Mouse (Mus musculus) midbrain, embryonic 15.5 days (tissue): ENCODE results near the gene Hmg20a. TPM values are rescaled to one million over a fixed set of nuclear protein-coding genes. Genes with fewer than 3 reads are reported as not detected.

Source experiments
- ATAC-seq: fragments of 200-750 bp; cut with Nextera tagmentation; replicated peaks from 2 replicates; pipeline ENCODE4 v1.8.0; 2017; ENCODE audit warnings: moderate TSS enrichment
- H3K27ac ChIP-seq: fragments of 300-500 bp; sonication (generic); 2 replicates; pipeline ENCODE4 v1.5.1; 2015; ENCODE audit warnings: mild to moderate bottlenecking, inconsistent platforms
- H3K27me3 ChIP-seq: fragments of 300-500 bp; sonication (generic); replicated peaks from 2 replicates; pipeline ENCODE4 v1.6.1; 2015; ENCODE audit warnings: inconsistent platforms
- H3K36me3 ChIP-seq: fragments of 300-500 bp; sonication (generic); replicated peaks from 2 replicates; pipeline ENCODE4 v1.6.1; 2015; ENCODE audit warnings: inconsistent platforms
- H3K4me1 ChIP-seq: fragments of 300-500 bp; sonication (generic); 2 replicates; pipeline ENCODE4 v1.6.1; 2015; ENCODE audit warnings: inconsistent platforms
- H3K4me2 ChIP-seq: fragments of 300-500 bp; sonication (generic); 2 replicates; pipeline ENCODE4 v1.6.1; 2015; ENCODE audit warnings: inconsistent platforms, mild to moderate bottlenecking, moderate library complexity
- H3K4me3 ChIP-seq: fragments of 300-500 bp; sonication (generic); 2 replicates; pipeline ENCODE4 v1.5.1; 2015; ENCODE audit warnings: mild to moderate bottlenecking, inconsistent platforms
- H3K9ac ChIP-seq: fragments of 300-500 bp; sonication (generic); 2 replicates; pipeline ENCODE4 v1.6.1; 2015; ENCODE audit warnings: mild to moderate bottlenecking, inconsistent platforms
- H3K9me3 ChIP-seq: fragments of 300-500 bp; sonication (generic); 2 replicates; pipeline ENCODE4 v1.6.1; 2016; ENCODE audit warnings: inconsistent platforms
- WGBS: fragments of 180-500 bp; shearing (Covaris S2); methylation state at CpG from one replicate; pipeline ENCODE4 v1.1.7; 2015; ENCODE audit warnings: mixed read lengths; 5-methylcytosine and 5-hydroxymethylcytosine counted together
- polyA plus RNA-seq: library from polyadenylated mRNA; unstranded; fragments of >200 nt; fragmentation: Nextera tagmentation; extraction: Ambion mirVana; gene quantifications from 2 replicates; pipeline ENCODE4 v1.2.1, GENCODE M21; 2015

Hmg20a gene
- polyA plus RNA-seq, 1 experiment from 2014 or later = 97.0 TPM

DNA sequence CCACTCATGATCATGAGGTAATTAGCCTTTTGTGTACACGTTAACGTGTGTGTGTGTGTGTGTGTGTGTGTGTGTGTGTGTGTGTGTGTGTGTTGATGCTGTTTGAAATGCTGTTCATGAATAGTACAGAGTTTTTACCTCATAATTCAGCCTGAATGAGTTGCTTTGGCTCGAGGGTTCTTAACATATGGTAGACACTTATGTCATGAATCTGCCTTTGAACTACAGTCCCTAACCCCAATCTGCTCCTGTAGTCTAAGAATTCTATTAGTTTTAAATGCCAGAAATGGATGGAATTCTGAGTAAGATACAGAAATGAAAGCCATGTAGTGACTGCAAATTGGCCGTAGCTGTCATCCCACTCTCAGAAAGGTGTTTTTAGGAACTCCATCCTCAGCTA, 64.2 kb downstream of the Hmg20a start:
- no peak overlapping the region for H3K4me3 ChIP-seq
- H3K36me3 ChIP-seq = peaks cover 5% of the 10 kb centered on the region; the same call in 1 of the 2 replicates
- no peak overlapping the region for H3K27ac ChIP-seq
- no peaks in the 10 kb centered on the region for H3K4me1 ChIP-seq
- H3K27me3 ChIP-seq = no peaks in the 10 kb centered on the region
- no peak overlapping the region for H3K9ac ChIP-seq
- no peak overlapping the region for H3K4me2 ChIP-seq
- no peaks in the 10 kb centered on the region for H3K9me3 ChIP-seq
- WGBS = 93% methylated on average over 4 of the region's 4 CpGs
- ATAC-seq = no peak

- no peak overlapping the region for H3K4me2 ChIP-seq
- no peak overlapping the region for H3K27ac ChIP-seq
- no peak overlapping the region for H3K9ac ChIP-seq
- ATAC-seq = no peak
- H3K36me3 ChIP-seq = peaks cover 17% of the 10 kb centered on the region
- WGBS = 77% methylated on average over 1 of the region's 1 CpGs
- H3K27me3 ChIP-seq = no peaks in the 10 kb centered on the region
- no peak overlapping the region for H3K4me3 ChIP-seq
- H3K9me3 ChIP-seq = no peaks in the 10 kb centered on the region
- no peaks in the 10 kb centered on the region for H3K4me1 ChIP-seq
These were observed 67.0 kb downstream of the Hmg20a start for GRCm38 (mm10) chr9:56485423-56485822.

- no peak overlapping the region for H3K9ac ChIP-seq
- H3K36me3 ChIP-seq = peaks cover 25% of the 10 kb centered on the region
- no peaks in the 10 kb centered on the region for H3K27me3 ChIP-seq
- WGBS = 93% methylated on average over 3 of the region's 3 CpGs
- no peak overlapping the region for H3K4me2 ChIP-seq
- H3K4me1 ChIP-seq = no peaks in the 10 kb centered on the region
- no peak overlapping the region for H3K4me3 ChIP-seq
- no peaks in the 10 kb centered on the region for H3K9me3 ChIP-seq
- ATAC-seq = no peak
- H3K27ac ChIP-seq = no peak overlapping the region
These were observed 67.7 kb downstream of the Hmg20a start for GRCm38 (mm10) chr9:56486158-56486557.

GRCm38 (mm10) chr9:56487651-56488050, 69.2 kb downstream of the Hmg20a start:
- no peak overlapping the region for H3K27ac ChIP-seq
- no peaks in the 10 kb centered on the region for H3K9me3 ChIP-seq
- peaks cover 28% of the 10 kb centered on the region for H3K36me3 ChIP-seq
- H3K4me3 ChIP-seq = no peak overlapping the region
- H3K4me2 ChIP-seq = no peak overlapping the region
- ATAC-seq = no peak
- no peak overlapping the region for H3K9ac ChIP-seq
- no peaks in the 10 kb centered on the region for H3K27me3 ChIP-seq
- 95% methylated on average over 3 of the region's 3 CpGs for WGBS
- no peaks in the 10 kb centered on the region for H3K4me1 ChIP-seq

GRCm38 (mm10) chr9:56492391-56492790, 74.0 kb downstream of the Hmg20a start:
- no peak overlapping the region for H3K27ac ChIP-seq
- no peak overlapping the region for H3K4me2 ChIP-seq
- peaks cover 28% of the 10 kb centered on the region for H3K36me3 ChIP-seq
- H3K9ac ChIP-seq = no peak overlapping the region
- H3K9me3 ChIP-seq = no peaks in the 10 kb centered on the region
- H3K4me1 ChIP-seq = peaks cover 8% of the 10 kb centered on the region; the same call in 1 of the 2 replicates
- no peak overlapping the region for H3K4me3 ChIP-seq
- no peaks in the 10 kb centered on the region for H3K27me3 ChIP-seq
- WGBS = 55% methylated on average over 3 of the region's 3 CpGs
- no peak for ATAC-seq

GRCm38 (mm10) chr9:56492916-56493315, 74.5 kb downstream of the Hmg20a start:
- H3K9me3 ChIP-seq = no peaks in the 10 kb centered on the region
- no peak overlapping the region for H3K9ac ChIP-seq
- peaks cover 8% of the 10 kb centered on the region; the same call in 1 of the 2 replicates for H3K4me1 ChIP-seq
- no peak overlapping the region for H3K4me2 ChIP-seq
- 55% methylated on average over 1 of the region's 1 CpGs for WGBS
- no peak for ATAC-seq
- H3K4me3 ChIP-seq = no peak overlapping the region
- H3K27me3 ChIP-seq = no peaks in the 10 kb centered on the region
- H3K27ac ChIP-seq = no peak overlapping the region
- H3K36me3 ChIP-seq = peaks cover 28% of the 10 kb centered on the region

DNA sequence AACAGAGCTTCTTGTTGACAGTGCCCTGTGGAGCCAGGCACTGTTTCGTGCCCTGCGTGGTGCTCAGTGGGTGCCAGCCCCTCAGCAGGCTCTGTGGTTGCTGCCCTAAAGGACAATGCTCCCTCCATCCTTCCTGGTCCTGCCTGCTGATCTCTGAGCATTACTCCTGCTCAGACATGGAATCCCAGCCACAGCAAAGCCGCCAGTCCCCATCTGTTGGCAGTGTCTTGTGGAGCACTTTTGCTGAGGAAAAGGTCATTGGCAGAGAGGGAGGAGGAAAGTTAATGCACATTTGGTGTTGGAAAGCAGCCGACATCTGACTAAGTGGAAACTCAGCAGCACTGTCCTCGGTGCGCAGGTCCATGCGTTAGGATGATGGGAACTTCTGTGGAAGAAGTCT, 76.7 kb downstream of the Hmg20a start:
- Histone ChIP-seq H3K9ac (no peak overlapping the region), H3K4me2 (no peak overlapping the region), H3K4me1 (peaks cover 8% of the 10 kb centered on the region; the same call in 1 of the 2 replicates), H3K9me3 (no peaks in the 10 kb centered on the region), H3K36me3 (peaks cover 19% of the 10 kb centered on the region; the same call in 1 of the 2 replicates), H3K27me3 (no peaks in the 10 kb centered on the region), H3K27ac (no peak overlapping the region), H3K4me3 (no peak overlapping the region)
- 36% methylated on average over 7 of the region's 7 CpGs for WGBS
- no peak for ATAC-seq

- Histone ChIP-seq H3K4me3 (no peak overlapping the region), H3K27me3 (no peaks in the 10 kb centered on the region), H3K4me1 (peaks cover 8% of the 10 kb centered on the region; the same call in 1 of the 2 replicates), H3K4me2 (no peak overlapping the region), H3K9me3 (no peaks in the 10 kb centered on the region), H3K36me3 (peaks cover 12% of the 10 kb centered on the region; the same call in 1 of the 2 replicates), H3K27ac (no peak overlapping the region), H3K9ac (no peak overlapping the region)
- no peak for ATAC-seq
- 41% methylated on average over 5 of the region's 5 CpGs for WGBS
These were observed 77.4 kb downstream of the Hmg20a start for GRCm38 (mm10) chr9:56495795-56496232.

DNA sequence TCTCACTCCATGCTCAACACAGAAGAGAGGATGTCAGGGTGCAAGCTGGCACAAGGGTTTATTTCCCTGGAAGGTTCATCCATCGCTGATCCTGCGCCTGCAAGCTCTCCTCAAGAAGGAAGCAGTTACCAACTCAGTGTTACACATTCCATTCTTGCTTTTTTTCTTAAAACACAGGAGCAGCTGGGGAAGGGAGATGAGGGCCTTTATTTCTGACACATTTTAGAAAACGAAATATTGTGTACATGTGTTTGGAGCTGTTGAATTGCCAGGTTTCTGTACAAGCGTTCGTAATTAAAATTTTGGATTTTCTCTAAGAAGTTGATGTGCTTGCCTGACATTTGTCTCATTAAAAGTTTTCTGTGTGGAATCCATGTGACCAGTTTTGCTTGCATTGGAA, 78.2 kb downstream of the Hmg20a start:
- ATAC-seq = no peak
- 93% methylated on average over 5 of the region's 5 CpGs for WGBS
- no peak overlapping the region for H3K27ac ChIP-seq
- H3K4me3 ChIP-seq = no peak overlapping the region
- peaks cover 9% of the 10 kb centered on the region for H3K4me1 ChIP-seq
- H3K27me3 ChIP-seq = no peaks in the 10 kb centered on the region
- no peaks in the 10 kb centered on the region for H3K9me3 ChIP-seq
- no peak overlapping the region for H3K4me2 ChIP-seq
- H3K36me3 ChIP-seq = peaks cover 5% of the 10 kb centered on the region; the same call in 1 of the 2 replicates
- no peak overlapping the region for H3K9ac ChIP-seq

- no peak overlapping the region for H3K4me2 ChIP-seq
- no peak for ATAC-seq
- H3K27ac ChIP-seq = no peak overlapping the region
- no peak overlapping the region for H3K4me3 ChIP-seq
- H3K9me3 ChIP-seq = no peaks in the 10 kb centered on the region
- H3K27me3 ChIP-seq = no peaks in the 10 kb centered on the region
- no peaks in the 10 kb centered on the region; the same call in 1 of the 2 replicates for H3K36me3 ChIP-seq
- H3K9ac ChIP-seq = no peak overlapping the region
- 78% methylated on average over 5 of the region's 5 CpGs for WGBS
- H3K4me1 ChIP-seq = peaks cover 16% of the 10 kb centered on the region
These were observed 78.9 kb downstream of the Hmg20a start for GRCm38 (mm10) chr9:56497181-56497864.

DNA sequence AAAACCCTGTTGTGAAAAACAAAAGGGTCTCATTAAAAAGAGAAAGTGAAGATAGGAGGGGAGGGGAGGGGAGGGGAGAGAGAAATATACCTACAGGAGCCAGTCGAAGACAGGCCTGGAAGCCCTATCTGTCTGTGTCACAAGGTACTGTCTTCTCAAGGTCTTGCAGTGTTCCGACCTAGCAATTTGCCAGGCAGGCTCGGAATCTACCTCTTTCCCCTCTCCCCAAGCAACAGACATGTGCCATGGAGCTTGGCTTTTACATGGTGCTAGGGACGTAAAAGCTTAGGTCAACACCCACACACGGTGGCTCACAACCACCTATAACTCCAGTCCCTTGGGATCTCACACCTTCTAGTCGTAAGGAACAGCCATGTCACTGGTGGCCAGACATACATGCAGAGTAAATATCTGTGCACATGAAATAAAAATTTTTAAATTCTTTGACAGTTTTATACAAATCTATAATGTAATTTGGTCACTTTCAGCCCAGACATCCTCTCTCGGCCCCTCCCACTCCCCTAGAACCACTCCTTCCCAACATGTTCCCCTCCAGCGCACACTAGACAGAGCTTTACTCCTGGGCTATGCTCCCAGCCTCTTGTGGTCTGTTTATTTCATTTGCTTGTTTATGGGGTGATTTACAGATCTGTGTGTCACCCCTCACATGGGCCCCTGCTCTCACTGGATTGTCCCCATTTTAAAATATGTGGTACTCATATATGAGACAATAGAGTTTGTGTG, 81.1 kb downstream of the Hmg20a start:
- H3K4me2 ChIP-seq = no peak overlapping the region
- ATAC-seq = no peak
- peaks cover 28% of the 10 kb centered on the region for H3K4me1 ChIP-seq
- WGBS = 83% methylated on average over 8 of the region's 8 CpGs
- no peaks in the 10 kb centered on the region; the same call in 1 of the 2 replicates for H3K36me3 ChIP-seq
- no peaks in the 10 kb centered on the region for H3K9me3 ChIP-seq
- H3K27me3 ChIP-seq = no peaks in the 10 kb centered on the region
- no peak overlapping the region for H3K27ac ChIP-seq
- H3K9ac ChIP-seq = no peak overlapping the region
- H3K4me3 ChIP-seq = no peak overlapping the region

GRCm38 (mm10) chr9:56500893-56501590, 82.6 kb downstream of the Hmg20a start:
- Histone ChIP-seq H3K9me3 (no peaks in the 10 kb centered on the region), H3K4me2 (no peak overlapping the region), H3K9ac (no peak overlapping the region), H3K36me3 (no peaks in the 10 kb centered on the region), H3K4me3 (no peak overlapping the region), H3K27me3 (no peaks in the 10 kb centered on the region), H3K27ac (no peak overlapping the region), H3K4me1 (peaks cover 33% of the 10 kb centered on the region)
- 54% methylated on average over 8 of the region's 8 CpGs for WGBS
- ATAC-seq = no peak
